Mouse (Mus musculus): ENCODE data around the gene Olfr1314.

DNA sequence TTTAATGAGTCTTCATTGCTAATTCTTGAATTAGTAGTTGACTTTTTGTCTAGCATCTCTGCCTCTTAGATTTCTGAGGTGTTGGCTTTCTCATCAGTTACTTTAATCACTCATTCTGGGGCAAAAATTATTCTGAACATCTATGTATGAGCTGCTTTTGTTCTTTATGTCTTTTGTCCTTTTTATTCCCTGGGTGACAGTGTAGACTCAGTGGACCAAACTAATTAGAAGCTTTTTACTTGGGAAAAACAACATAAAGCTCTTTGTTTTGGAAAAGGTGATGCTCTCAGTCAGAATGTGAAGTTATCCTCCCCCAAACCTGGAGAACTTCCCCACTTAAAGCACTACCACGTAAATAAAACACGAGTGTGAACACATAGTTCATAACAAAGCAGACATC lies 43.4 kb upstream of the Olfr1314 start, which contains the start of gene Olfr1317:
- no peak for TF ChIP-seq CTCF (conservative IDR thresholded peaks at IDR 0.05; ENCODE audit: low read length)
- no peak for TF ChIP-seq POU5F1 (IDR thresholded peaks at IDR 0.05; ENCODE audit: borderline replicate concordance, low read length)

All from E14TG2a.4 (cell line).